Mouse (Mus musculus): Measurements from ENCODE around the gene Psma4. TPM values are rescaled to one million over a fixed set of nuclear protein-coding genes. Genes with fewer than 3 reads are reported as not detected.
"Not testable (repeated sequence)": the region's sequence is repeated elsewhere in the genome, so short reads cannot be mapped to it uniquely, and the experiment has no call there.

Gene Psma4
- polyA plus RNA-seq, 1 experiment from 2014 or later, result 237 TPM

GRCm38 (mm10) chr9:54942071-54942470 lies 8.5 kb upstream of the Psma4 start:
- Histone ChIP-seq H3K4me2 (no peak overlapping the region), H3K4me3 (no peak overlapping the region), H3K9ac (no peak overlapping the region), H3K27ac (ENCODE audit: poor library complexity, severe bottlenecking) (no peak overlapping the region), H3K9me3 (replicated peaks) (no peaks in the 10 kb centered on the region), H3K4me1 (replicated peaks) (no peaks in the 10 kb centered on the region), H3K27me3 (replicated peaks) (no peaks in the 10 kb centered on the region), H3K36me3 (0 out of 2 replicates have a peak, but pooled peaks cover 5% of the 10 kb centered on the region)
- no peak for ATAC-seq (ENCODE audit: insufficient number of reproducible peaks, low FRiP score)
- WGBS, result 85% methylated on average over 4 of the region's 4 CpGs

GRCm38 (mm10) chr9:54944467-54944866 lies 6.1 kb upstream of the Psma4 start:
- Histone ChIP-seq H3K36me3 (no peaks in the 10 kb centered on the region), H3K9me3 (replicated peaks) (no peaks in the 10 kb centered on the region), H3K9ac (no peak overlapping the region), H3K4me2 (no peak overlapping the region), H3K27ac (ENCODE audit: poor library complexity, severe bottlenecking) (no peak overlapping the region), H3K4me3 (no peak overlapping the region), H3K4me1 (replicated peaks) (no peaks in the 10 kb centered on the region), H3K27me3 (replicated peaks) (no peaks in the 10 kb centered on the region)
- WGBS, result 65% methylated on average over 2 of the region's 2 CpGs
- no peak for ATAC-seq (ENCODE audit: insufficient number of reproducible peaks, low FRiP score)

GRCm38 (mm10) chr9:54946256-54946655 lies 4.3 kb upstream of the Psma4 start:
- H3K4me1 ChIP-seq (replicated peaks), result 0 out of 2 replicates have a peak, but pooled peaks cover under 1% of the 10 kb centered on the region
- H3K27me3 ChIP-seq (replicated peaks), result no peaks in the 10 kb centered on the region
- H3K36me3 ChIP-seq, result no peaks in the 10 kb centered on the region
- H3K4me2 ChIP-seq, result no peak overlapping the region
- no peak for ATAC-seq (ENCODE audit: insufficient number of reproducible peaks, low FRiP score)
- H3K9ac ChIP-seq, result no peak overlapping the region
- no peaks in the 10 kb centered on the region for H3K9me3 ChIP-seq (replicated peaks)
- H3K27ac ChIP-seq (ENCODE audit: poor library complexity, severe bottlenecking), result no peak overlapping the region
- H3K4me3 ChIP-seq, result no peak overlapping the region
- 74% methylated on average over 16 of the region's 16 CpGs for WGBS

GRCm38 (mm10) chr9:54949465-54949864 lies 1.1 kb upstream of the Psma4 start:
- H3K27me3 ChIP-seq (replicated peaks), result no peaks in the 10 kb centered on the region
- H3K27ac ChIP-seq (ENCODE audit: poor library complexity, severe bottlenecking), result no peak overlapping the region
- H3K4me1 ChIP-seq (replicated peaks), result peaks cover 10% of the 10 kb centered on the region
- H3K4me2 ChIP-seq, result no peak overlapping the region
- no peak overlapping the region for H3K4me3 ChIP-seq
- H3K9ac ChIP-seq, result no peak overlapping the region
- no peak for ATAC-seq (ENCODE audit: insufficient number of reproducible peaks, low FRiP score)
- peaks cover 22% of the 10 kb centered on the region for H3K36me3 ChIP-seq
- H3K9me3 ChIP-seq (replicated peaks), result no peaks in the 10 kb centered on the region

- not testable (repeated sequence) for ATAC-seq (ENCODE audit: insufficient number of reproducible peaks, low FRiP score); H3K27me3 ChIP-seq (replicated peaks); H3K9me3 ChIP-seq (replicated peaks); H3K4me1 ChIP-seq (replicated peaks)
- H3K27ac ChIP-seq (ENCODE audit: poor library complexity, severe bottlenecking), result peak overlapping the region; percentile 91; the same call in 1 of the 2 replicates
- peak overlapping the region; percentile 79 for H3K4me3 ChIP-seq
- 0 out of 2 replicates have a peak overlapping the region, but pooled peaks have one; percentile 84 for H3K9ac ChIP-seq
- H3K36me3 ChIP-seq, result peaks cover 26% of the 10 kb centered on the region
- 41% methylated on average over 8 of the region's 8 CpGs for WGBS
- peak overlapping the region; percentile 77 for H3K4me2 ChIP-seq
Measured at GRCm38 (mm10) chr9:54950162-54950561, 428 bp upstream of the Psma4 start.

GRCm38 (mm10) chr9:54961059-54961458 lies 10.5 kb downstream of the Psma4 start:
- H3K4me1 ChIP-seq (replicated peaks), result no peaks in the 10 kb centered on the region
- H3K9me3 ChIP-seq (replicated peaks), result peaks cover 11% of the 10 kb centered on the region; the same call in 1 of the 2 replicates
- no peak overlapping the region for H3K4me3 ChIP-seq
- 85% methylated on average over 4 of the region's 4 CpGs for whole genome bisulfite sequencing
- H3K36me3 ChIP-seq, result peaks cover 41% of the 10 kb centered on the region
- H3K4me2 ChIP-seq, result no peak overlapping the region
- H3K9ac ChIP-seq, result no peak overlapping the region
- no peaks in the 10 kb centered on the region for H3K27me3 ChIP-seq (replicated peaks)
- H3K27ac ChIP-seq (ENCODE audit: poor library complexity, severe bottlenecking), result no peak overlapping the region
- ATAC-seq (ENCODE audit: insufficient number of reproducible peaks, low FRiP score), result no peak

GRCm38 (mm10) chr9:54963669-54964068 lies 13.1 kb downstream of the Psma4 start:
- Histone ChIP-seq H3K4me1 (replicated peaks) (no peaks in the 10 kb centered on the region), H3K9ac (no peak overlapping the region), H3K4me2 (no peak overlapping the region), H3K4me3 (no peak overlapping the region), H3K9me3 (replicated peaks) (peaks cover 15% of the 10 kb centered on the region; the same call in 1 of the 2 replicates), H3K36me3 (peaks cover 17% of the 10 kb centered on the region), H3K27me3 (replicated peaks) (no peaks in the 10 kb centered on the region), H3K27ac (ENCODE audit: poor library complexity, severe bottlenecking) (no peak overlapping the region)
- ATAC-seq (ENCODE audit: insufficient number of reproducible peaks, low FRiP score), result no peak

- ATAC-seq (ENCODE audit: insufficient number of reproducible peaks, low FRiP score), result no peak
- no peaks in the 10 kb centered on the region for H3K36me3 ChIP-seq
- no peak overlapping the region for H3K27ac ChIP-seq (ENCODE audit: poor library complexity, severe bottlenecking)
- no peaks in the 10 kb centered on the region for H3K4me1 ChIP-seq (replicated peaks)
- no peaks in the 10 kb centered on the region for H3K27me3 ChIP-seq (replicated peaks)
- H3K4me3 ChIP-seq, result no peak overlapping the region
- WGBS, result 54% methylated on average over 8 of the region's 8 CpGs
- 0 out of 2 replicates have a peak, but pooled peaks cover 6% of the 10 kb centered on the region for H3K9me3 ChIP-seq (replicated peaks)
- H3K9ac ChIP-seq, result no peak overlapping the region
- no peak overlapping the region for H3K4me2 ChIP-seq
Measured at GRCm38 (mm10) chr9:54969972-54970637, 19.5 kb downstream of the Psma4 start.

- Histone ChIP-seq H3K4me2 (peak within 1 kb of the TSS; percentile 80), H3K36me3 (no peaks in the 10 kb centered on the region), H3K4me3 (peak within 1 kb of the TSS; percentile 58), H3K27me3 (replicated peaks) (peaks cover 47% of the 10 kb centered on the region), H3K27ac (ENCODE audit: poor library complexity, severe bottlenecking) (no peak within 1 kb of the TSS), H3K9ac (peak within 1 kb of the TSS; percentile 43; the same call in 1 of the 2 replicates), H3K4me1 (replicated peaks) (0 out of 2 replicates have a peak, but pooled peaks cover 6% of the 10 kb centered on the region), H3K9me3 (replicated peaks) (no peaks in the 10 kb centered on the region)
- 67% methylated on average over 8 of the region's 8 CpGs for WGBS
- ATAC-seq (ENCODE audit: insufficient number of reproducible peaks, low FRiP score), result no peak
Measured at GRCm38 (mm10) chr9:54980674-54981073, 30.1 kb downstream of the Psma4 start, which contains the start of gene Chrna5. Chrna5 (plus strand) TSS chr9:54980880.

- peak; percentile 57; the same call in 1 of the 2 replicates for ATAC-seq (ENCODE audit: insufficient number of reproducible peaks, low FRiP score)
- WGBS, result under 1% methylated on average over 84 of the region's 85 CpGs
- Histone ChIP-seq H3K4me2 (peak overlapping the region; percentile 80), H3K9me3 (replicated peaks) (no peaks in the 10 kb centered on the region), H3K36me3 (no peaks in the 10 kb centered on the region), H3K4me3 (peak overlapping the region; percentile 58), H3K4me1 (replicated peaks) (0 out of 2 replicates have a peak, but pooled peaks cover 6% of the 10 kb centered on the region), H3K27me3 (replicated peaks) (peaks cover 47% of the 10 kb centered on the region), H3K9ac (peak overlapping the region; percentile 43; the same call in 1 of the 2 replicates), H3K27ac (ENCODE audit: poor library complexity, severe bottlenecking) (no peak overlapping the region)
Measured at GRCm38 (mm10) chr9:54981291-54982191, 31.0 kb downstream of the Psma4 start.

GRCm38 (mm10) chr9:54982401-54982800 lies 31.8 kb downstream of the Psma4 start:
- Histone ChIP-seq H3K9me3 (replicated peaks) (no peaks in the 10 kb centered on the region), H3K4me1 (replicated peaks) (0 out of 2 replicates have a peak, but pooled peaks cover 6% of the 10 kb centered on the region), H3K9ac (no peak overlapping the region), H3K27ac (ENCODE audit: poor library complexity, severe bottlenecking) (no peak overlapping the region), H3K4me3 (peak overlapping the region; percentile 58), H3K4me2 (peak overlapping the region; percentile 80), H3K36me3 (no peaks in the 10 kb centered on the region), H3K27me3 (replicated peaks) (peaks cover 44% of the 10 kb centered on the region)
- no peak for ATAC-seq (ENCODE audit: insufficient number of reproducible peaks, low FRiP score)
- WGBS, result 8% methylated on average over 7 of the region's 7 CpGs

Data from heart, embryonic 12.5 days (tissue).